In genomic region chr16:16303138-16303827, GRCm38 (mm10) we compare ENCODE assay signal across 8 mouse cellular contexts. TPM values are rescaled to one million over a fixed set of nuclear protein-coding genes. Genes with fewer than 3 reads are reported as not detected.
DNase-seq lines count a peak whose midpoint lies in the region; ATAC-seq lines count a peak whose summit lies in the region.

No protein-coding gene starts in this region.

- H3K36me3 ChIP-seq in hindbrain, embryonic 14.5 days (replicated peaks; ENCODE audit: control insufficient read depth, insufficient read depth) = peaks cover 24% of the 10 kb centered on the region

- H3K27ac ChIP-seq in hindbrain, embryonic 14.5 days = peak overlapping the region; percentile 93

- peak overlapping the region; percentile 77 for H3K9ac ChIP-seq in hindbrain, embryonic 14.5 days

- intact Hi-C loops in left cerebral cortex, postnatal 25 days (cut with DNase I) = loop anchor here (2.0 to 10.0 kb wide), 6 partner anchors 54 to 668 kb away; partner anchors contain the start of genes Dnm1l, Mzt2, Pkp2 and Top3b

- ATAC-seq in hindbrain, embryonic 14.5 days (ENCODE audit: low FRiP score) = peak; percentile 77
- peak; percentile 24 for ATAC-seq in megakaryocyte-erythroid progenitor cell, adult 5-6 weeks (replicated peaks; ENCODE audit: low FRiP score, low TSS enrichment, poor library complexity, severe bottlenecking)

- H3K4me3 ChIP-seq in hindbrain, embryonic 14.5 days (replicated peaks; ENCODE audit: low read length) = peak overlapping the region; percentile 85

- peaks cover 15% of the 10 kb centered on the region for H3K4me1 ChIP-seq in hindbrain, embryonic 14.5 days (replicated peaks; ENCODE audit: control insufficient read depth, insufficient read depth, low read length)

- peak overlapping the region; percentile 81 for H3K4me2 ChIP-seq in hindbrain, embryonic 14.5 days (replicated peaks)

- H3K27me3 ChIP-seq in hindbrain, embryonic 14.5 days (ENCODE audit: control insufficient read depth, insufficient read depth, low read length) = no peaks in the 10 kb centered on the region

- H3K9me3 ChIP-seq in hindbrain, embryonic 14.5 days (ENCODE audit: control insufficient read depth, low read length) = no peaks in the 10 kb centered on the region

- DNase-seq in layer of hippocampus, adult 18-20 months (ENCODE audit: low spot score in 2 of 2) = peak; percentile 26 to 30
- DNase-seq in layer of hippocampus, adult 9-10 months (ENCODE audit: low spot score) = no peak
- DNase-seq in cerebellum, adult 8-10 months = peak; percentile 44
- peak; percentile 21 to 22 for DNase-seq in frontal cortex, postnatal 14 days (ENCODE audit: low spot score in 2 of 2)
- DNase-seq in hindbrain, embryonic 14.5 days (ENCODE audit: low spot score) = no peak
- peak; percentile 39 to 48 for DNase-seq in left cerebral cortex, postnatal 25 days (ENCODE audit: low spot score in 2 of 2)
- DNase-seq in skeletal muscle tissue, adult 2 months (ENCODE audit: low read depth, low spot score) = peak; percentile 5

- WGBS in hindbrain, embryonic 14.5 days = under 1% methylated on average over 61 of the region's 61 CpGs

RNA-seq across cellular contexts. Expression of gene Yars2, which starts 0.5 kb away (rescaled TPM):
- 10 to 100 TPM; 22.3 to 23.4 TPM for total RNA-seq in layer of hippocampus, adult 18-20 months (2021)
- polyA plus RNA-seq in hindbrain, embryonic 14.5 days (2014; fragmentation: Nextera tagmentation; extraction: Ambion mirVana) = 31.1 and 31.3 TPM in 2 replicates
- 10 to 100 TPM; 21.8 to 24.8 TPM for total RNA-seq in left cerebral cortex, postnatal 25 days (2021)
- total RNA-seq in megakaryocyte-erythroid progenitor cell, adult 5-6 weeks (2014; fragmentation: Nextera tagmentation) = 50.8 and 56.5 TPM in 2 replicates
- 51.3 and 65.1 TPM in 2 replicates for total RNA-seq in megakaryocyte-erythroid progenitor cell, adult 5-6 weeks (2017)

RNA-seq across cellular contexts. Expression of gene Dnm1l, which starts 55.5 kb away (rescaled TPM):
- total RNA-seq in layer of hippocampus, adult 18-20 months (2021) = 100 to 1,000 TPM; 196 to 199 TPM
- 98.2 and 113 TPM in 2 replicates for polyA plus RNA-seq in hindbrain, embryonic 14.5 days (2014; fragmentation: Nextera tagmentation; extraction: Ambion mirVana)
- 100 to 1,000 TPM; 216 to 217 TPM for total RNA-seq in left cerebral cortex, postnatal 25 days (2021)
- 66.3 and 69.9 TPM in 2 replicates for total RNA-seq in megakaryocyte-erythroid progenitor cell, adult 5-6 weeks (2014; fragmentation: Nextera tagmentation)
- total RNA-seq in megakaryocyte-erythroid progenitor cell, adult 5-6 weeks (2017) = 78.2 and 90.5 TPM in 2 replicates

Comparison
In these comparisons a context has a peak if more than half of its experiments do, and no peak if none do; other contexts are left out.
1. DNase-seq: peak in layer of hippocampus, adult 18-20 months (2 of 2), cerebellum, adult 8-10 months (single experiment), frontal cortex, postnatal 14 days (2 of 2), left cerebral cortex, postnatal 25 days (2 of 2) and skeletal muscle tissue, adult 2 months (single experiment); none in layer of hippocampus, adult 9-10 months (single experiment) and hindbrain, embryonic 14.5 days (single experiment).